Mouse (Mus musculus) liver, embryonic 13.5 days (tissue): ENCODE results near the gene P4ha1. TPM values are rescaled to one million over a fixed set of nuclear protein-coding genes. Genes with fewer than 3 reads are reported as not detected.

ENCODE experiments used
- ATAC-seq: fragments of 200-750 bp; cut with Nextera tagmentation; 2 replicates; pipeline ENCODE4 v1.8.0; 2017; ENCODE audit warnings: low read depth, mild to moderate bottlenecking, moderate number of reproducible peaks, moderate library complexity
- DNase-seq: peaks from one replicate; pipeline ENCODE4 v3.0.0; 2022
- H3K27ac ChIP-seq: fragments of 300-500 bp; sonication (generic); 2 replicates; pipeline ENCODE4 v1.5.1; 2015; ENCODE audit warnings: moderate library complexity, mild to moderate bottlenecking, inconsistent platforms
- H3K27me3 ChIP-seq: fragments of 300-500 bp; sonication (generic); 2 replicates; pipeline ENCODE4 v1.6.1; 2015; ENCODE audit warnings: mild to moderate bottlenecking, inconsistent platforms
- H3K36me3 ChIP-seq: fragments of 300-500 bp; sonication (generic); 2 replicates; pipeline ENCODE4 v1.6.1; 2015; ENCODE audit warnings: mild to moderate bottlenecking, inconsistent platforms
- H3K4me1 ChIP-seq: fragments of 300-500 bp; sonication (generic); replicated peaks from 2 replicates; pipeline ENCODE4 v1.6.1; 2015; ENCODE audit warnings: inconsistent platforms
- H3K4me2 ChIP-seq: fragments of 300-500 bp; sonication (generic); 2 replicates; pipeline ENCODE4 v1.6.1; 2015; ENCODE audit warnings: inconsistent platforms, mild to moderate bottlenecking, moderate library complexity
- H3K4me3 ChIP-seq: fragments of 300-500 bp; sonication (generic); replicated peaks from 2 replicates; pipeline ENCODE4 v1.5.1; 2015; ENCODE audit warnings: mild to moderate bottlenecking, inconsistent platforms
- H3K9ac ChIP-seq: fragments of 300-500 bp; sonication (generic); 2 replicates; pipeline ENCODE4 v1.6.1; 2015; ENCODE audit warnings: mild to moderate bottlenecking, inconsistent platforms
- H3K9me3 ChIP-seq: fragments of 300-500 bp; sonication (generic); replicated peaks from 2 replicates; pipeline ENCODE4 v1.6.1; 2016; ENCODE audit warnings: inconsistent platforms
- WGBS: fragments of 180-500 bp; shearing (Covaris S2); methylation state at CpG from one replicate; pipeline ENCODE4 v1.1.7; 2015; ENCODE audit not compliant: insufficient replicate concordance; 5-methylcytosine and 5-hydroxymethylcytosine counted together
- polyA plus RNA-seq: library from polyadenylated mRNA; unstranded; fragments of >200 nt; fragmentation: Nextera tagmentation; extraction: Ambion mirVana; gene quantifications from 2 replicates; pipeline ENCODE4 v1.2.1, GENCODE M21; 2015

The P4ha1 gene
- polyA plus RNA-seq, 1 experiment from 2014 or later: 13.9 TPM

DNA sequence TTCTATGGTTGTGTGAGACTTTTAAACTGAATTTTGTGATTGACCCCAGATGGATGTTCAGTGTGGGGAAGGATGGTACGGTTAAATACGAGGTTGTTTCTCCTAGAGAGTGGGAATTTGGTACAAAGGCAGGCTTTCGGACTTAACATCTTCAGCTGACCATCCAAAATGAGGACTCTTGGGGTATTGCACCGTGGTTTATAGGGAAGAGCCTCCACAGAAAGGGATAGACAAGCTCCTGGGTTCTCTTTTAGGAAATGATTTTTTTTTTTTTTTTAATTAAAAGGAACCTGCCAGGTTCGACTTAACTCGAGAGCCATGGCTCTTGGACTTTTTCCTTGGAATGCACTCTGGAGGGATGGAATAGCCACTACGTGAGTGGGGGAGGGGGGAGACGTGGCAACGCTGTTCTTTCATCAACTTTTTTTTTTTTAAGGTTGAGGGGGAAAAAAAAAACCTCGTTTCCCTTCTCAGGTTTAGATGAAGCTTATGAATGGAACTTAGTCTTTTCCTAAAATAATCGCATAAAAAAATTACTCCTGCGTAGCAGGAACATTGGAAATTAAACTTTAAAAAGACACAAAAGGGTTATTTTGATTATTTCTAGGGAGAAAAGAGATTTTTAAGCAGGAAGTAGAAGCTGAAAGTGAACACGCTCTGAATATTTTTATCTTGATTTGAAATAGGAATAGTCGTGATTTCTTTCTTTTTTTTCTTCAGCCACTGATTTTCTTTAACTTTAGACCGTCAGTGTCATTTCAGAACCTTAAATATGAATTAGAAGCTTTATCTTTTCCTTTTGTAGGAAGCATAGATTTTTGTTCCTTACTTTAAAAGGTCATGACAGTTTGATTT lies 1.4 kb downstream of the P4ha1 start:
- H3K4me2 ChIP-seq: peak overlapping the region; percentile 92
- DNase-seq (no peak), ATAC-seq (no peak)
- WGBS: 17% methylated on average over 15 of the region's 15 CpGs
- H3K9ac ChIP-seq: peak overlapping the region; percentile 92
- H3K27ac ChIP-seq: peak overlapping the region; percentile 90
- H3K27me3 ChIP-seq: no peaks in the 10 kb centered on the region
- peaks cover 40% of the 10 kb centered on the region for H3K4me1 ChIP-seq
- H3K4me3 ChIP-seq: peak overlapping the region; percentile 87
- no peaks in the 10 kb centered on the region for H3K36me3 ChIP-seq
- no peaks in the 10 kb centered on the region for H3K9me3 ChIP-seq

DNA sequence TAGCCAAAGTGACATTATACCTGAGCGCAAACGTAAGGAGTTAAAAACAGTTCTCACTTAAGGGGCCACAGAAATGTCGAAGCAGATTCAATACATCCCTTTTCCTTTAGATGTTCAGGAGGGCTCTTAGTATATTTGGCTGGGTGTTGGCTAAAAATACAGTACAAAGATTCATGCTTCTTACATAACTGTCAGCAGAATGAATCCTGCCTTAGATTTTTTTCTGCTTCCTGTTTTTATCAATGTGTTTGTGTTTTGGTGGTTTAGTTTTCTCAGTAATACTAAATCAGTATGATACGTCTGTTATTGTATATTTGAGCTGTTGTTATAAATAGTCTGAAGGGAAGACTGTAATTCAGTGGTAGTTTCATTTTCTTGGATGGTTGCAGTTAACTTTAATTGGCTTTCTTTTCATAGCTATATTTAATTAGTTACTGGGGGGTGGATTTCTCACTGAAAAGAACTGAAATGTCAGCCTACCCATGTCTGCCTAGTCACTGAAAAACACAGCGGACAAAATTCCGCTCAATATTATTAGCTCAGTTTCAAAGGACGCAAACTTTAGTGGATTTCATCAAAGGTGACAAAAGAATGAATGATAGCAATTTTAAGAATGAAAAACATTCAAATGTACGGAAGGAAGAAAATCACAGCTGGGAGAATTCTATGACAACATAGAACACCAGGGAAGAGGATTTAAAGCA lies 3.7 kb downstream of the P4ha1 start:
- ATAC-seq (no peak), DNase-seq (no peak)
- Histone ChIP-seq H3K4me2 (no peak overlapping the region), H3K9me3 (no peaks in the 10 kb centered on the region), H3K4me3 (no peak overlapping the region), H3K36me3 (no peaks in the 10 kb centered on the region), H3K27me3 (no peaks in the 10 kb centered on the region), H3K27ac (no peak overlapping the region), H3K4me1 (peaks cover 60% of the 10 kb centered on the region), H3K9ac (no peak overlapping the region)
- WGBS: 78% methylated on average over 8 of the region's 8 CpGs

DNA sequence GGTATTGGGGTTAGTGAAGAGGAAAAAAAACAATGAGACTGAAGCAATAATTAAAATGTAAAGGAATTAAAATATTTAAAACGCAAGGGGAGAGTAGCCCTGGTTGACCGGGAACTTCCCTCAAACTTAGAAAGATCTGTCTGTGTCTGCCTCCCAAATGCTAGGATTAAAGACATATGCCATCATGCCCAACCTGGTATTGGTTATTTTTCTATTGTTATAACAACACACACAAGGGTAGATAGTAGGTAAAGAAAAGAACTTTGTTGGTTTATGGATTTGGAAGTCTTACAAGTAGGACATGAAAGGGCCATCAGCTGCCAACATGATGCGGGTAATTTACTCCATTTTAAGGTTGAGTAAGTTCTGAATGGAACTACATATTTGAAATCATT lies 4.2 kb downstream of the P4ha1 start:
- Histone ChIP-seq H3K4me1 (peaks cover 63% of the 10 kb centered on the region), H3K27ac (no peak overlapping the region), H3K9ac (no peak overlapping the region), H3K4me2 (no peak overlapping the region), H3K9me3 (no peaks in the 10 kb centered on the region), H3K4me3 (no peak overlapping the region), H3K27me3 (no peaks in the 10 kb centered on the region), H3K36me3 (no peaks in the 10 kb centered on the region)
- ATAC-seq (no peak), DNase-seq (no peak)
- 89% methylated on average over 3 of the region's 3 CpGs for WGBS

DNA sequence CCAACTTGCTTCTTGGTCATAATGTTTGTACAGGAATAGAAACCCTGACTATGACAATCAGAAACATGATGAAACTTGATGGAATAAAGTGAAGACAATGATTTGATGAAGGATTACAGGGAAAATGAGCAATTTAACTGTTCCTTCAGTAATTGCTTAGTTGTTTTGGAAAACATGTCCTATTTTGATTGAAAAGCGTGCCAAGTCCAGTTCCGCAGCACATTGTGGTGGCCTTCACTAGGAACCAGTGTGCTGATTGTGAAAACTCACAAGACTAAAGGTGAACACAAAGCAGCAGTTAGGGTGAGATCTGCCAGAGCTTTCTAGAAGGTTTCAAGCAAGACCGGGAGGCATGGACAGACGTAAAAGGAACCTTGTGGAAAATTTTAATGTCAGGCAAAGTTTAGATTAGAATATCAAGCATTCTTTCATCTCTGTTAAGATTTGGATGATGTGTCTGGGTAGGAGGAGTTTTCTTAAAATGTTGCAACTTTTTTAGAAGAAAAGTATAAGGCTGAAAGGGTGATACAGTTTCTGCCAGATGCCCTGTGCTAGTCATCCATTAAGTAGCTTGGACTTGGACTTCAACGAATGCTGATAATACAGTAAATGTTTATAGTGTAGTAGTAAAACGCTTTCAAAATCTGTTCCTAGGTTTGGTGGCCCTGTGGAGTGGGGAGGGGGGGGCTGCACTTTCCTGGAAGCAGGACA lies 8.6 kb downstream of the P4ha1 start:
- Histone ChIP-seq H3K9me3 (no peaks in the 10 kb centered on the region), H3K27me3 (no peaks in the 10 kb centered on the region), H3K27ac (no peak overlapping the region), H3K9ac (no peak overlapping the region), H3K4me2 (no peak overlapping the region), H3K4me1 (peaks cover 67% of the 10 kb centered on the region), H3K4me3 (no peak overlapping the region), H3K36me3 (no peaks in the 10 kb centered on the region)
- ATAC-seq: no peak
- WGBS: 82% methylated on average over 6 of the region's 6 CpGs
- DNase-seq: no peak

DNA sequence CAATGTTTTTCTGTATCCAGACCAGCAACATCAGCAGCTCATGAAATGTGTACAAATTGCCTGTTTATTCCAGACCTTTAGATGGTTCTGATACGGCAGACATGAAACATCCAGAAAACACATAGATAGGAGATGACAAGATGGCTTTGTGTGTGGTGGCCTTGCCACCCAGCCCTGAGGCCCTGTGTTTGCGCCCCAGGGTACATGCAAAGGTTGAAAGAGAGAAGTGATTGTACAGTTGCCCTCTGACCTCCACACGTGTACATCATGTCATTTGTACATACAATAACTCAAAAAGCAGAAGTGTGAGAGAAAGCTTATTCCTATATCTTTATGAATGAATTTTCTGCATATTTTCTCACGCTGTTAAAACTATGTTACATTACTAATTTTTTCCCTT lies 10.3 kb downstream of the P4ha1 start:
- 75% methylated on average over 4 of the region's 4 CpGs for WGBS
- Histone ChIP-seq H3K27ac (no peak overlapping the region), H3K9ac (no peak overlapping the region)

DNA sequence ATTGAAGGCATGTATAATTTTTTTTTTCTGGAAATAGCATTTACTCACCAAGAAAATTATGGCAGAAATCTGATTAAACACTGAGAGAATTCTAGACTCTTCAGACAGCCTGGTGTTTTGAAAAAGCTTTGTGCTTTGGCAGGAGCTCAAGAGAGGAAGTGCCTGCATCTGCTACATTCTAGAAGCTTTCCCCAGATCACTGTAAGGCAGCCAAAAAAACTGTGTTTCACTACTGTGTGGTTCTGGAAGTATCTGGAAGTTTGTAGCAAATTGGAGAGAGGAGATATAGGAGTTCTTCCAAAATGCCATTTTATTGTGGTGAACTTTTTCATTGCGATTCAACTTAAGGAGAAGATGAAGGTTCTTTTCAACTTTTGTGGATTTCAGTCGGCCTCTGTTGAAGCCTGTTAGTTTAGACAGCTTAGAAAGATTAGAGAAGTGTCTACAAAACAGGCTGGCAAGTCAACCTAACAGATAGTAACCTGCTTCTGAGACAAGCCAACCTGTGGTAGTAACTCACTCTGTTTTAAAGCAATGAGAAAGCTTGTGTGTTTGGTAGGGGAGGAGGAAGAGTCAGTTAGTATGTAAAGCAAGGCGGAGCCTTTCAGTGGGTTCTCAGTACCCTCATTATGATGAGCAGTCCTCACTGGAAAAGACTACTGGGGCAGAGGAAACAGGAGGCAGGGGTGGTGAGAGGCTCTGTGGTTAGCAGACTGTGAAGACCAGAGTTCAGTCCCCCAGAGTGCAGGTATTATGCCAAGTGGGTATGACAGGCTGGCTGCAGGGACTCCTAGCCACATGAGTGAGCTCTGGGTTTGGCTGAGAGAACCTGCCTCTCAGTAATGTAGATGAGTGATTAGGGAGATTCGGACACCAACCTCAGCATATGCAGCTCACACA lies 12.1 kb downstream of the P4ha1 start:
- H3K4me1 ChIP-seq: peaks cover 51% of the 10 kb centered on the region
- no peaks in the 10 kb centered on the region for H3K27me3 ChIP-seq
- ATAC-seq: peak; percentile 41; the same call in 1 of the 2 replicates
- no peak overlapping the region for H3K4me2 ChIP-seq
- no peak overlapping the region; the same call in 1 of the 2 replicates for H3K9ac ChIP-seq
- peaks cover 18% of the 10 kb centered on the region for H3K36me3 ChIP-seq
- H3K9me3 ChIP-seq: no peaks in the 10 kb centered on the region
- no peak for DNase-seq
- peak overlapping the region; percentile 70 for H3K27ac ChIP-seq
- 46% methylated on average over 4 of the region's 4 CpGs for WGBS
- H3K4me3 ChIP-seq: no peak overlapping the region

More for the DNA sequence above, 10.3 kb downstream of the P4ha1 start:
- ATAC-seq (no peak), DNase-seq (no peak)
- Histone ChIP-seq H3K9me3 (no peaks in the 10 kb centered on the region), H3K4me3 (no peak overlapping the region), H3K4me1 (peaks cover 56% of the 10 kb centered on the region), H3K4me2 (no peak overlapping the region), H3K27me3 (no peaks in the 10 kb centered on the region), H3K36me3 (peaks cover 9% of the 10 kb centered on the region)

DNA sequence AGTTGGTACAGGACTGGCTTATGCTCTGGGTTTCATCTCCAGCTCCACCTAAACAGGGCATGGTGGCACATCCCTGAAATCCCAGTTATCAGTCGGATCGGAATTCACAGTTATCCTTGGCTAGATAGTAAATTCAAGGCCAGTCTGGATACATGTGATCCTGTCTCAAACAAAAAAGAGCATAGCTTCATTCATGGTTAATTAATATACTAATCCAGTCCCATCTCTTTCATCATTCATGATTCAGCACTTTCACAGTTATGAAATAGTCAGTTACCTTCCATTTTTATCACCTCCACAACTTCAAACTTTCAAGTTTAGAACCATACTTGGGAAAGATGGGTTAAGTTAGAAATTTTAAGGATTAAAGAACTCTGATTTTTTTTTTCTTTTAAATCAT lies 13.0 kb downstream of the P4ha1 start:
- Histone ChIP-seq H3K9ac (no peak overlapping the region), H3K4me1 (peaks cover 41% of the 10 kb centered on the region), H3K36me3 (peaks cover 22% of the 10 kb centered on the region), H3K4me2 (no peak overlapping the region), H3K9me3 (no peaks in the 10 kb centered on the region), H3K27me3 (no peaks in the 10 kb centered on the region), H3K27ac (0 out of 2 replicates have a peak overlapping the region, but pooled peaks have one; percentile 70), H3K4me3 (no peak overlapping the region)
- DNase-seq (no peak), ATAC-seq (no peak)
- 81% methylated on average over 2 of the region's 2 CpGs for WGBS

DNA sequence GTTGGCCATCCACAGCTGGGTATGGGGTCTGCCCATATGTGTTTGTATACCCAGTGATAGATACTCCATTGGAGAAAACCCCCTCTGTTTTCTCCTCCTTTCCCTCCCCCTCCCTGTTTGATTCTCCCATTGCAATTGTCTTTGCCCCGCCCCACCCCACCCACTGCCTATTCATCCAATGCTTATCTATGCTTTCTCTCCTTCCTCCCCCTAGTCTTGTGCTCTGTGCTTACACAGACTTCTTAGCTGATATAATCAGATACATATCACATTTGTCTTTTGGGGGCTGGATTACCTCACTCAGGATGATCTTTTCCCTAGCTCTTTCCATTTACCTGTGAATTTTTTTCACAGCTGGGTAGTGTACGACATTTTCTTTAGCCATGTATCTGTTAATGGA lies 23.5 kb downstream of the P4ha1 start:
- Histone ChIP-seq H3K9ac (no peak overlapping the region), H3K27me3 (no peaks in the 10 kb centered on the region), H3K27ac (peak overlapping the region; percentile 94), H3K36me3 (peaks cover 55% of the 10 kb centered on the region), H3K4me3 (no peak overlapping the region), H3K4me2 (0 out of 2 replicates have a peak overlapping the region, but pooled peaks have one; percentile 1), H3K9me3 (no peaks in the 10 kb centered on the region), H3K4me1 (peaks cover 50% of the 10 kb centered on the region)
- no peak for DNase-seq
- WGBS: 62% methylated on average over 2 of the region's 2 CpGs
- ATAC-seq: peak; percentile 15; the same call in 1 of the 2 replicates

DNA sequence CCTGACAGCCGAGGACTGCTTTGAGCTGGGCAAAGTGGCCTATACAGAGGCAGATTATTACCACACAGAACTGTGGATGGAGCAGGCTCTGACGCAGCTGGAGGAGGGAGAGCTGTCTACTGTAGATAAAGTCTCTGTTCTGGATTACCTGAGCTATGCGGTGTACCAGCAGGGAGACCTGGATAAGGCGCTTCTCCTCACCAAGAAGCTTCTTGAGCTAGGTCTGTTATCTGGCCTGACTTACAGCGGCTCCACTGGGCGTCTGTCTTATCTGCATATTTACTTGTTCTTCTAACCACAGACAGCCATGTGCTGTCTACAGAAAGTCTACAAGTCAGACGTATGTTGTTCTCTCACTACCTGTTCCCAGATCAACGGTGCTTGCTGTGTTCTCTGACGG lies 25.1 kb downstream of the P4ha1 start:
- Histone ChIP-seq H3K9ac (0 out of 2 replicates have a peak overlapping the region, but pooled peaks have one; percentile 43), H3K4me1 (peaks cover 50% of the 10 kb centered on the region), H3K27ac (peak overlapping the region; percentile 94), H3K36me3 (peaks cover 57% of the 10 kb centered on the region), H3K4me3 (no peak overlapping the region), H3K27me3 (no peaks in the 10 kb centered on the region), H3K9me3 (no peaks in the 10 kb centered on the region), H3K4me2 (peak overlapping the region; percentile 30)
- DNase-seq: peak; percentile 80
- peak; percentile 99 for ATAC-seq
- 22% methylated on average over 9 of the region's 9 CpGs for WGBS

DNA sequence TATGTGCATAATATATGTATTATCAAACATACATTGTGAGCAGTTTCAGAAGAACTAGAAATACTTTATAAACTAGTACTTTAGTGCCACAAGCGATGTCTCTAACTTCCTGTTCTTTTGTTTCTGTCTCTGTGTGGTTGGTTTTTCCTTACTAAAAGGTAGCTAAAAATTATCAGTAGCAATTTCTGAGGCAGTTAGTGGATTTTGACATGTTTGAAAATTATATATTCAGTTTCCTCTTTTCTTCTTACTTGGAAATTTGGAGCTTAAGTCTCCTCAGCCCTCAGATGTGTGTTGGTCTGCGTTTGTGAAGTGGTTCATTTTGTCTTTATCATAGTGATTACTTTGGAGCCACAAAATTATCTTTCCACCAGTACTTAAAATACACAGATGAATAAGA lies 26.4 kb downstream of the P4ha1 start:
- Histone ChIP-seq H3K9me3 (no peaks in the 10 kb centered on the region), H3K9ac (no peak overlapping the region), H3K4me1 (peaks cover 50% of the 10 kb centered on the region), H3K4me2 (no peak overlapping the region), H3K27ac (0 out of 2 replicates have a peak overlapping the region, but pooled peaks have one; percentile 35), H3K27me3 (no peaks in the 10 kb centered on the region), H3K36me3 (peaks cover 56% of the 10 kb centered on the region), H3K4me3 (no peak overlapping the region)
- ATAC-seq: no peak
- WGBS: 55% methylated on average over 2 of the region's 2 CpGs
- DNase-seq: no peak
